Mouse (Mus musculus): Measurements from ENCODE around the gene Rtl10.
"Not testable (repeated sequence)": the region's sequence is repeated elsewhere in the genome, so short reads cannot be mapped to it uniquely, and the experiment has no call there.

Rtl10 gene

DNA sequence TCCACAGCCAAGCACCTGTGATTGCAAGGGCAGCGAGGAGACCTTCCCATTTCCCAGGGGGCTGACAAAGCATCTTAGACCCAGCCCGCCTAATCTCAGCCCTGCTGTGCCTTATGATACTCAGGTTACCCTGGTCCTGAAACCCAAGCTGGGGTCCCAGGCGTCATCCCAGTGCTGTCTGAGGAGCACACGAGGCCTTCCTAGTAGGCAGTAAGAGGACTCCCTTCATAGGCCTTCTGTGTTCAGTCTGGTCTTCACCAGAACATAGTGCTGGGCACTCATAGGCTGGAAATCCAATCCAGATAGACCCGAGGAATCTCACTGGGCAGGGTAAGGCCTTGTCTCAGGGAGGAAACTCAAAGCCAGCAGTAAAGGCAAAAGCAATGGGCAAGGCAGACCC lies 14.9 kb upstream of the Rtl10 start:
- no peak for DNase-seq (ENCODE audit: low spot score)

GRCm38 (mm10) chr16:18484386-18484785 lies 14.3 kb upstream of the Rtl10 start:
- peak; percentile 30 for DNase-seq (ENCODE audit: low spot score)

DNA sequence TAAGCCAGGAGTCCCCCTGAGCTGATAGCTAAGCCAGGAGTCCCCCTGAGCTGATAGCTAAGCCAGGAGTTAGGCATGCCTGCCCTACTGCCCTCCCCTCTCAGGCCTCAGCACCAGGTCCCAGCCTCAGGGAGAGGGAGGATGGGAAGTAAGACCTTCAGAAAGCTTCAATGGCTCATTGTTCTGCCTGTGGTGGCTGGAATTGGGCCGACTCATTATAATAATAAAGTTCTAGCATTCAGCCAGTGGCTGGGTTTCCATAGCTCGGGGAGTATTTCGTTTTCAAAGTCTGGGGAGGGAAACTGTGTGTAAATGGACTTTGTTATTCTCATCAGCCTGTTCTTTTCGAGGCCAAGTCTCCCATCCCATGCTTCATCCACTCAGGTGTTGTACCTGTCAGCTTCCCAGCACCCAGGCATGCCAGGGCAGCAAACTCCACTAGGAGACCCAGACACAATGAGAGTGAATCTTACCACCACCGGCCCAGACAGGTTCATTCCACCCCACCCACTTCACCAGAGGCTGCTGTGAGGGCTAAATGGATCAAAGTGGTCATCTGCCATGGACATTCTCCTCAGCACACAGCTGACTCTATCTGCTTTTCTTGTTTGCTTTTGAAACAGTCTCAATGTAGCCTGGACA lies 13.8 kb upstream of the Rtl10 start:
- DNase-seq (ENCODE audit: low spot score) = no peak

DNA sequence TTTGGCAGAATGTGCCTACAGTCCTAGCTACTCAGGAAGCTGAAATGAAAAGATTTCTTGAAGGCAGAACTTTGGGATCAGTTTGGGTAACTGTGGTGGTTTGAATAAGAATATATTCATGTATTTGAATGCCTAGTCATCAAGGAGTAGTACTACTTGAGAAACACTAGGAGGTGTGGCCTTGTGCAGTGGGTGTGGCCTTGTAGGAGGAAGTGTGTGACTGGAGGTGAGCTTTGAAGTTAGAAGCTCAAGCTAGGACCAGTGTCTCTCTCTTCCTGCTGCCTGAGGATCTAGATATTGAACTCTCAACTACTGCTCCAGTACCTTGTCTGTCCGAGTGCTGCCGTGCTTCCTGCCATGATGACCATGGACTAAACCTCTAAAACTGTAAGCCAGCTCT lies 12.6 kb upstream of the Rtl10 start:
- no peak for DNase-seq (ENCODE audit: low spot score)

DNA sequence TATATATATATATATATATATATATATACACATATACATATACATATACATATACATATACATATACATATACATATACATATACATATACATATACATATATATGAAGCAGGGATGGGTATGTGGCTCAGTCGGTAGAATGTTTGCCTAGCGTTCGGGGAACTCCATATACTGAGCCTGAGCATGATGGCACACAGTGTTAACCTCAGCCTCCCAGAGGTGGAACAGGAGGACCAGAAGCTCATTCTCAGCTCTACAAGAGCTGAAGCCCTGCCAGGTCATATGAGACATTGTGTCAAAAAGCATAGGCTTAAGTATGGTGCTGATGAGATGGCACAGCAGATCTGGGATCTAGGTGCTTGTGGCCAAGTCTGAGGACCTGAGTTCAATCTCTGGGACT lies 8.4 kb upstream of the Rtl10 start:
- DNase-seq (ENCODE audit: low spot score) = no peak

GRCm38 (mm10) chr16:18490894-18491293 lies 7.8 kb upstream of the Rtl10 start:
- DNase-seq (ENCODE audit: low spot score) = no peak

DNA sequence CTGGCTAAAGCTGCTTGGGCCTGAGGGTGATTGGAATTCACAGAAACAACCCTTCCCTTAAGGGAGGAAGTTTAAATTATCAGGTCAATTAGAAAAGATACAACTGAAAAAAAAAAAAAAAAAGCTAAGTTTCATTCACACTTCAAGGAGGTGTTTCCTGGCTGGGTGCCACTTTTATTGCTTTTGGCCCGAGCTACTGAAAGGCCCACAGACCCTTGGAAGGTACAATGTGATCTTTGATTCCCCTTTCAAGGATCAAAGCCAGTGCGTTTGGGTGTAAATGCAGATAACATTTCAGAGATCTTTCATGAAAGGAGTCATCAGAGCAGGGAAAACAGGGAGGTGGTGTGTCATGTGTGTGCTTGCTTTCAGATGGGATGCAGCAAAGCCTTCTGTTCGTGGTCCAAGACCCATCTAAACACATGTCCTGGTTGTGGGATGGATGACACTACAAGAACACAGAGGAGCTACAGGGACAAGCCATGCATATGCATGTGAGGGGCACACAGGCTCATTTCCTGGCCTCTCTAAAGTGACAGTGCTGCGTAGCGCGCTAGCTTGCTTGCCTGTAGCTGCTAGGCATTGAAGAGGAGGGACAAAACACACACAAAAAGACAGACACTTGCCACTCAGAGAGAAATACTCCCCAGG lies 711 bp upstream of the Rtl10 start:
- no peak for DNase-seq (ENCODE audit: low spot score)

GRCm38 (mm10) chr16:18498996-18499395 lies 295 bp downstream of the Rtl10 start:
- no peak for DNase-seq (ENCODE audit: low spot score)

DNA sequence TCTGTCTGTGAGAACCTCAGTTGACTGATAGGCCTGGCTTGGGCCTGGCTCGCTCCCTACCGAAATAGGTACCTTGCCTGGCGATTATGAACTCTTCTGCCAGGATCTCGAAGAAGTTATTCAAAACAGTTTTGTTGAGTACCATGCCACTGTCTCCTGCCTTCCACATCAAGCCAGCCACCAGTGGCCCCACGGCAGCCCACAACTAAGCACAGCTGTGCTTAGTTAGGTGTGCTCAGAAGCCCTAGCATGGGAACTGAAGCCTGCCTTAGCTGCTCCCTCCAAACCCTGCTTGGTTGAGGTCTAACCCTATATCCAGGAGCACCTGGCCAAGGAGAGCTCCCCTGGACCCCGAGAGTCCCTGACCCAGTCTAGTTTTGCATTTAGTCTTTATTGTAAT lies 2.8 kb downstream of the Rtl10 start:
- no peak for DNase-seq (ENCODE audit: low spot score)

DNA sequence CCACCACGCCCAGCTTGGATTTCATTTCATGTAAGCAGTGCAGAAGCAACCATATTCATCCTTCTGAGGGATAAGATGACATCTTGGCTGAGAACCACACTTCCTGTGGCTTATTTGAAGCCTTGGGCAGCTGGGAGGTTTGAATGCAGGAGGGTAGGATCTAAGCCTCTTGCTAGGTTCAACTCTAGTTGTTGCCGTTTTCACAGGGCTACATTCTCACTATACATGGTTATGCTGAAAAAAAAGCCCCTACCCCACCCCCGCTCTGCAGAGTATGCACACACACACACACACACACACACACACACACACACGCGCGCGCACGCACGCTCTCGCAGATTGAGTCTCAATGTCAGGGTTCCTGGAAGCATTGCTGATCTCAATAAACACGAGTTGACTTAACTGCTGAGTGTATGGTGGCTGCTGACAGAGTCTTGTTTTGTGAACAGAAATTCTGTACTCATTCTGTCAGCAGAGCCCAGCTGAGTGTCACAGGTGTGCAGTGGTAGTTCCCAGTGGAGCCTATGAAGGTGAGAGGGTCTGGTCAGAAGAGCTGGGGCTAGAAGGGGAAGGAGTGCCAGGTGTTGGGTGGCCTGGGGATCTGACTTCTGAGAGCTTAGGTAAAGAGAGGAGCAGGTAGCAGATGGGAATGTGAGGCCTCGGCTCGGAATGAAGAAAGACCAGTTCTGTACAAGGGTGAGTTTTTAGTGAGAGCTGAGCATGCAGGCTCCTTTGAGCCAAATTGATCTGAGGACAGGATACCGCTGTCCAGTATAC lies 5.1 kb downstream of the Rtl10 start:
- no peak for DNase-seq (ENCODE audit: low spot score)

GRCm38 (mm10) chr16:18506524-18507199 lies 8.0 kb downstream of the Rtl10 start:
- no peak for DNase-seq (ENCODE audit: low spot score)

DNA sequence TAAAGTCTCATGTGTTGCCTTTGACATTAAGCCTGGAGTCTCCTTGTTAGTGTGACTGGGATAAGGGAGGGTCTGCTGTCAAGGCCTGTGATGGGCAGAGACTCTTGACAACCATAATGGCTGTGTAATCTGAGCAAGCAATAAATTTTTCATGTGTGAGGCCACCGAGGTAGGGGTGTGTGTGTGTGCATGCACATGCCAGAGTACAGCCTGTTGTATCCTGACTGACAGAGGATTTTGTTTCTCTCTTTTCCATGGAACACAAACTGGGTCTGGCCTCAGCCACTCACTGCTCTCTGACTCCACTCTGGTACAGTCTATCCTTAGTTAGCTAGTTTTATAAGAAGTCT lies 8.5 kb downstream of the Rtl10 start:
- DNase-seq (ENCODE audit: low spot score) = no peak

- DNase-seq (ENCODE audit: low spot score) = no peak
These were observed 13.0 kb downstream of the Rtl10 start for GRCm38 (mm10) chr16:18511741-18512140.

DNA sequence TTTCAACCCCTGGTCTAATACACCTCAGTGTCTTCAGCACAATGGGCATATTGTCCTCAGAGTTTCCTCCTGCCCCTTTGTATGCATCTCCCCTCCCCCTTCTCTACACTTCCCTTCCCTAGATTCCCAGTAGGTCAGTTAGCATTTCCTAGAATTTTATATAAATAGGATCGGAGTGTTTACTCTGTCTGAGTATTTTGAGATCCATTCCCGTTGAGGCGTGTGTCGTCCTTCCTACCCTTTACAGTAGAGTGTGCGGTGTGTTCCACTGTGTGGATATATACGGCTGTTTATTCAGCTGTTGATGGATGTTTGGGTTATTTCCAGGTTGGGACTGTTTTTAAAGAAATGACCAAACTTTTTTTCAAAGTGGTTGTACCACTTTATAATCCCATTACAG lies 14.8 kb downstream of the Rtl10 start:
- DNase-seq (ENCODE audit: low spot score) = peak; percentile 19

GRCm38 (mm10) chr16:18518091-18518490 lies 19.4 kb downstream of the Rtl10 start:
- DNase-seq (ENCODE audit: low spot score) = no peak

DNA sequence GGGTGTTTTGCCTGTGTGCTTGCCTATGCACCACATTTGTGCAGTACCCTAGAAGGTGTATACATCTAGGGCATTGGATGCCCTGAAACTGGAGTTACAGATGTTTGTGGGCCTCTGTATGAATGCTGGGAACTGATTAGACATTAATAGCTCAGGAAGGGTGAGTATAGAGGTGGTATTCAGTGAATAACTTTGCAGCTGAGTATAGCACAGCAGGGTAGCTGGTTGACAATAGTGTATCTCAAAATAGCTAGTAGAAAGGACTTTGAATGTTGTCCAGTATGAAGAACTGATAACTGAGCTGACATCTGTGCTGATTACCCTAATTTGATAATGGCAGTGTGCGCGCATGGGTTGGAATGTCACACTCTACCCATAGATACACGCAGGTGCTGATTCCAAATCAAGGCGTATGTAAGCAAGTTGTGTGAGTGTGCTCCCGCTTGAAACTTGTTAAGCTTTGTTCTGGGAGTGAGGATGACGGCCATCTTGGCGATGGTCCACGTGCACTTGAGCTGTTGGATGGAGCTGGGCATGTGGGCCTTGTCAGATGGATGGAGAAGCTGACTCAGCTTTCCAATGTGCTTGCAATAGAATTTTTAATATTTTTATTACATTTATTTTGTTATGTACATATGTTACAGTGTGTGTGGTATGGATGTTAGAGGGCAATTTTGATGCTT lies 25.0 kb downstream of the Rtl10 start:
- no peak for DNase-seq (ENCODE audit: low spot score)

- no peak for DNase-seq (ENCODE audit: low spot score)
These were observed 30.0 kb downstream of the Rtl10 start for GRCm38 (mm10) chr16:18528656-18529055.

DNA sequence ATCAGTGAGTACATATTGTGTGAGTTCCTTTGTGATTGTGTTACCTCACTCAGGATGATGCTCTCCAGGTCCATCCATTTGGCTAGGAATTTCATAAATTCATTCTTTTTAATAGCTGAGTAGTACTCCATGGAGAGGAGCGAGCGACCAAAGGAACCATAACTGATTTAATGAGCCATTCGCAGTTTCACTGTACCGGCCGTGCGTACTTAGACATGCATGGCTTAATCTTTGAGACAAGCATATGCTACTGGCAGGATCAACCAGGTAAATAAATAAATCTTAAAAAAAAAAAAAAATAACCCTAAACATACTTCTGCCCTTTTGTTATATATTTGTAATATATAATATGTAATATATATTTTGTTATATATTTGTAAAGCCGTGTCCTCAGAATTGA lies 34.4 kb downstream of the Rtl10 start:
- DNase-seq (ENCODE audit: low spot score) = not testable (repeated sequence)

DNA sequence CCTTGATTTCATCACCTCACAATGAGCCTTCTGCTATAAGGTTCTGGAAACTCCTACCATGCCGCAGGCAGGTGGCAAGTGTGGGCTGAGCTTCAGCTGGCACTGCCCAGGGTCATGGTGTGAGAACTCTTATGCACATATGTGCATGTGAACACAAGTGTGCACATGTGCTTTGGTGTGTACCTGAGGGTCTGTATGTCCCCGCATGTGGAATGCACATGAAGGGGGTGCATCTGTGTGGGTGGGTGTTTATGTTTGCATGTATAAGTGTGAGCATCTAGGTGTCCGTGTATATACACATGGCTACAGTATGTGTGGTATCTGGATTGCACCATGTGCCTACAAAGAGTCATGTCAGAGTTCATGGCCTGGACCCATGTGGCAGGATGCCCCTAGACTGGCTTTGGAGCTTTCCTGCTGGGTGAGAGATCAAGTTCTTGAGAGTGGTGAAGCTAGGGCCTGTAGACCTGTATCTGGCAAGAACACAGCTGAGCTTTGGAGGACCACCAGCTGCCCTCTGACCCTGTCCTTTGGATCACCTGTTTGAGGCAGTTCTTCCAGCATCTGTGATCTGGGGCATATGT lies 38.8 kb downstream of the Rtl10 start:
- no peak for DNase-seq (ENCODE audit: low spot score)

DNA sequence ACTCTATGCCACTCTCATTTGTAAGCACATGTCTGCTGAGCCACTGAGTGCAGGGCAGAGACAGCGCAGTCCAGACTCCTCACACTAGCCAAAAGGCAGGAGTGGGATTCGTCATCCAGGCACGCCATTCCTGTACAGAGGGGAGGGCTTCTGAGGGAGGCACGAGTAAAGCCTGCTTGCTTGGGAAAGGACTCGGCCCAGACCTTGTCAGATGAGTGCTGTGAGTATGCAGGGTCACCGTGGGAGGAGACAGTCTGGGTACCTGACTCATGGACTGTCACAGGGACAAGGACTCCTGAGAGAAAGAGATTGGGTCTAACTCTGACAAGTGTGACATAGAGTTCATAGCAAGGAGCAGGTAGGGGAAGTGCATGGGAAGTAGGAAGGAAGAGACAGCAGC lies 40.6 kb downstream of the Rtl10 start:
- DNase-seq (ENCODE audit: low spot score) = no peak

- no peak for DNase-seq (ENCODE audit: low spot score)
These were observed 44.6 kb downstream of the Rtl10 start for GRCm38 (mm10) chr16:18543151-18543829.

Measured in embryo, embryonic 10.5 days (tissue).